Comparison of ENCODE assay signal across 21 mouse cellular contexts in the genomic region with DNA sequence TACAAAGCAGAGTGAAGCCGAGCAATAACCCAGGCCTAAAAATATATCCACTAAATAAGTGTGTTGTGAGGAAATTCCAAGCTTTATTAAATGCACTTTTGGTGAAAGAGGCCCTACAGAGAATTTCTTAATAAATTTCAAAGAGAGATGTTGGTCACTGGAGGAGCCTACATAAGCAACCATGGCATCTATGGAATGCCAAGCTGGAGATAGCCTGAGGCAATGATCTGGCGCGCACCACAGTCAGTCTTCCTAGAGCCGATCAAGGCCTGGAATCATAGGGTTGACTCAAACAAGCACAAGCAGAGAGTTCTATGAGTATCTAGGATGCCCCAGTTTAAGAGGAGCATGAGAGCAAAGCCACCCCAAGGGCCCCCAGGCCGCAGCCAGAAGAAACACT. TPM values are rescaled to one million over a fixed set of nuclear protein-coding genes. Genes with fewer than 3 reads are reported as not detected.
DNase-seq lines count a peak whose midpoint lies in the region; ATAC-seq lines count a peak whose summit lies in the region.
"Had no signal": no experiment of that assay in that cellular context is flagged by ENCODE, and none has a peak within 500 bp of the region (broad histone marks: within the 10 kb centered on the region; RNA-seq: fewer than 3 reads in every experiment).

No protein-coding gene starts in this region.

- no peak overlapping the region for H3K4me2 ChIP-seq in limb, embryonic 13.5 days (replicated peaks)
- H3K4me2 ChIP-seq: embryonic facial prominence, embryonic 15.5 days; forebrain, embryonic 15.5 days; heart, embryonic 13.5 days; hindbrain, embryonic 15.5 days had no signal

- H3K4me3 ChIP-seq in limb, embryonic 13.5 days, result no peak overlapping the region
- H3K4me3 ChIP-seq in limb, embryonic 10.5 days, result no peak overlapping the region
- H3K4me3 ChIP-seq: embryonic facial prominence, embryonic 15.5 days; erythroblast, embryonic 14.5 days; forebrain, embryonic 10.5 days; forebrain, embryonic 15.5 days; gastrocnemius, adult 2 months; heart, embryonic 13.5 days; hindbrain, embryonic 15.5 days had no signal

- no peaks in the 10 kb centered on the region for H3K36me3 ChIP-seq in limb, embryonic 13.5 days
- no peaks in the 10 kb centered on the region for H3K36me3 ChIP-seq in limb, embryonic 10.5 days
- H3K36me3 ChIP-seq: embryonic facial prominence, embryonic 15.5 days; forebrain, embryonic 10.5 days; forebrain, embryonic 15.5 days; heart, embryonic 13.5 days; hindbrain, embryonic 15.5 days had no signal

- peaks cover 3% of the 10 kb centered on the region; the same call in 1 of the 2 replicates for H3K27me3 ChIP-seq in limb, embryonic 13.5 days
- no peaks in the 10 kb centered on the region for H3K27me3 ChIP-seq in limb, embryonic 10.5 days (ENCODE audit: low read depth, poor library complexity, severe bottlenecking)
- H3K27me3 ChIP-seq: embryonic facial prominence, embryonic 15.5 days; forebrain, embryonic 15.5 days; hindbrain, embryonic 15.5 days had no signal

- H3K9me3 ChIP-seq in limb, embryonic 13.5 days, result no peaks in the 10 kb centered on the region
- no peaks in the 10 kb centered on the region for H3K9me3 ChIP-seq in limb, embryonic 10.5 days (replicated peaks)
- H3K9me3 ChIP-seq: embryonic facial prominence, embryonic 15.5 days; forebrain, embryonic 10.5 days; forebrain, embryonic 15.5 days; heart, embryonic 13.5 days; hindbrain, embryonic 15.5 days had no signal

- no peak for DNase-seq in limb, embryonic 10.5 days (ENCODE audit: low spot score)
- DNase-seq in ZHBTc4 (ENCODE audit: low read depth, low spot score), result peak; percentile 36
- peak; percentile 24 for DNase-seq in forelimb bud, embryonic 11.5 days (ENCODE audit: low read depth, low spot score)
- no peak for DNase-seq in left cerebral cortex, adult 9 months (ENCODE audit: low spot score in 2 of 2)
- DNase-seq in adrenal gland, adult 8-10 months, result no peak
- DNase-seq: adrenal gland, adult 2 months; cerebellum, adult 11-12 months; cerebellum, adult 9-10 months; cerebellum, postnatal 25 days; gastrocnemius, adult 2 months; gastrocnemius, postnatal 25 days; heart, postnatal 36 days had no signal

- WGBS in limb, embryonic 13.5 days, result 54% methylated on average over 5 of the region's 5 CpGs
- 92% methylated on average over 5 of the region's 5 CpGs for WGBS in limb, embryonic 10.5 days

- H3K4me1 ChIP-seq in limb, embryonic 13.5 days, result peaks cover 29% of the 10 kb centered on the region
- peaks cover 3% of the 10 kb centered on the region for H3K4me1 ChIP-seq in limb, embryonic 10.5 days
- H3K4me1 ChIP-seq: forebrain, embryonic 15.5 days; heart, embryonic 13.5 days; hindbrain, embryonic 15.5 days had no signal

- H3K9ac ChIP-seq in limb, embryonic 13.5 days, result no peak overlapping the region
- H3K9ac ChIP-seq: embryonic facial prominence, embryonic 15.5 days; forebrain, embryonic 15.5 days; heart, embryonic 13.5 days; hindbrain, embryonic 15.5 days had no signal

- no peak for ATAC-seq in limb, embryonic 13.5 days (ENCODE audit: low FRiP score, low read depth)
- ATAC-seq in granulocyte monocyte progenitor cell, adult 5-6 weeks (replicated peaks; ENCODE audit: poor library complexity, severe bottlenecking), result no peak
- ATAC-seq: forebrain, embryonic 15.5 days; intestine, embryonic 16.5 days had no signal

- peak overlapping the region; percentile 44; the same call in 1 of the 2 replicates for H3K27ac ChIP-seq in limb, embryonic 13.5 days
- H3K27ac ChIP-seq in limb, embryonic 10.5 days, result no peak overlapping the region
- H3K27ac ChIP-seq: embryonic facial prominence, embryonic 15.5 days; forebrain, embryonic 15.5 days; gastrocnemius, adult 2 months; heart, embryonic 13.5 days; hindbrain, embryonic 15.5 days had no signal

RNA-seq across cellular contexts. Expression of gene Stx18, which starts 10.9 kb away (rescaled TPM):
- 64.5 and 69.3 TPM in 2 replicates for polyA plus RNA-seq in limb, embryonic 13.5 days (2015; fragmentation: Nextera tagmentation; extraction: Ambion mirVana)
- 49.4 and 53.4 TPM in 2 replicates for polyA plus RNA-seq in limb, embryonic 10.5 days (2016; fragmentation: Nextera tagmentation; extraction: Ambion mirVana)
- total RNA-seq in granulocyte monocyte progenitor cell, adult 5-6 weeks (2014; fragmentation: Nextera tagmentation), result 22.9 and 30.9 TPM in 2 replicates
- 47.2 and 53.4 TPM in 2 replicates for total RNA-seq in granulocyte monocyte progenitor cell, adult 5-6 weeks (2017)
- total RNA-seq in adrenal gland, adult 8-10 months (2022), result 10 to 100 TPM; 33.0 to 41.3 (median 37.4) TPM

Comparison
In these comparisons a context has a peak if more than half of its experiments do, and no peak if none do; other contexts are left out.
1. DNase-seq: peak in ZHBTc4 (single experiment) and forelimb bud, embryonic 11.5 days (single experiment); none in limb, embryonic 10.5 days (single experiment), left cerebral cortex, adult 9 months (0 of 2) and adrenal gland, adult 8-10 months (single experiment).